Mouse (Mus musculus): ENCODE measurements at regions not wholly inside any gene's neighbourhood (a gene's known extent, or its start where the extent isn't known, plus 50 kb on each side); places are given as distances from the start of the nearest gene placed in this dataset.

DNA sequence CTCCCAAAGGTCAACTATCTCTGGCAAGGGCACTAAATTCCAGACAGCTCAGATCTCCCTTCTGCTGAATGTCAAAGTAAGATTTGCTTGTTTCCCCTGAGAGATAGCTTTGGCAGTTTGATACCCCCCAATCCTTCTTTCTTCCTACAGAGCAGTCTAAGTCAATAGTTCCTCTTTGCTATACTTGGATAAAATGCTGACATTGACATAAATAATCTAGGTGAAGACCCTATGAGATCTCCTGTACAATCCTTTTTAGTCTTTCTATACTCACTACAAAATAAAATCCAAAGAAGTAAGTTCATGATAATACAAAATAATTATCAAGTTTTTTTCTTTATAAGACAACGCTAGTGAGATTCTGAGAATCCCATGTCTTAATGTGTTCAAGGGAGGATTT is 432.9 kb upstream of the Fam174a start:
- DNase-seq (ENCODE audit: low spot score) (no peak), ATAC-seq (ENCODE audit: extremely low read depth, insufficient number of reproducible peaks, low FRiP score, poor library complexity, severe bottlenecking) (no peak)
- H3K36me3 ChIP-seq (replicated peaks), result no peaks in the 10 kb centered on the region
- TF ChIP-seq CTCF (IDR thresholded peaks at IDR 0.05; ENCODE audit: low read depth, low read length) (no peak), POLR2AphosphoS5 (IDR thresholded peaks at IDR 0.05; ENCODE audit: insufficient replicate concordance, low read depth, low read length) (no peak), GATA2 (IDR thresholded peaks at IDR 0.05; ENCODE audit: borderline replicate concordance, low read depth, low read length) (no peak), TAL1 (conservative IDR thresholded peaks at IDR 0.05; ENCODE audit: low read depth, low read length) (no peak), GATA1 (IDR thresholded peaks at IDR 0.05; ENCODE audit: borderline replicate concordance, low read length) (no peak)
- H3K4me3 ChIP-seq (ENCODE audit: low read depth, low read length), result no peak overlapping the region
- no peaks in the 10 kb centered on the region for H3K4me1 ChIP-seq (ENCODE audit: insufficient read depth, low read depth, low read length)
- H3K27me3 ChIP-seq (ENCODE audit: insufficient read depth, low read length), result no peaks in the 10 kb centered on the region
- H3K9me3 ChIP-seq (replicated peaks), result no peaks in the 10 kb centered on the region

DNA sequence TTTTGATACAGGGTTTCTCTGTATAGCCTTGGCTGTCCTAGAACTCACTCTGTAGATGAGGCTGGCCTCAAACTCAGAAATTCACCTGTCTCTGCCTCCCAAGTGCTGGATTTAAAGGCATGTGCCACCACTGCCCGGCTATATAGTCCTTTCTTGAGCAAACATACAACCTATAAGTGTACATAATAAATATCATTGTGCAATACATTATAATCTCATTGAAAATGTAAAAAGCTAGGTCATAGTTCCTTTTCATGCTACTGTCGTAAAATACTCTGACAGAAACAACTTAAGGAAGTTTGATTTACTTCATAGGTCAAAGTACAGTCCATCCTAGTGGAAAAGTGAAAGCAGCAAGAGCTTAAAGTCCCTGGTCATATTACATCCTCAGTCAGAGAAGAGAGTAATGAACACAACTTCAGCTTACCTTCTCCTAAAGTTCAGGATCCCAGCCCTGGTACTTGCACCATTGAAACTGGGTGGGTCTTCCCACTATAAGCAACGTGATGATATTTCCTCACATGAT is 408.4 kb upstream of the Fam174a start:
- no peaks in the 10 kb centered on the region for H3K27me3 ChIP-seq (ENCODE audit: insufficient read depth, low read length)
- TF ChIP-seq GATA2 (IDR thresholded peaks at IDR 0.05; ENCODE audit: borderline replicate concordance, low read depth, low read length), result no peak
- 0 out of 2 replicates have a peak, but pooled peaks cover 2% of the 10 kb centered on the region for H3K9me3 ChIP-seq (replicated peaks)
- H3K4me1 ChIP-seq (ENCODE audit: insufficient read depth, low read depth, low read length), result no peaks in the 10 kb centered on the region
- H3K36me3 ChIP-seq (replicated peaks), result no peaks in the 10 kb centered on the region
- ATAC-seq (ENCODE audit: extremely low read depth, insufficient number of reproducible peaks, low FRiP score, poor library complexity, severe bottlenecking) (no peak), DNase-seq (ENCODE audit: low spot score) (no peak)
- H3K4me3 ChIP-seq (ENCODE audit: low read depth, low read length), result no peak overlapping the region

DNA sequence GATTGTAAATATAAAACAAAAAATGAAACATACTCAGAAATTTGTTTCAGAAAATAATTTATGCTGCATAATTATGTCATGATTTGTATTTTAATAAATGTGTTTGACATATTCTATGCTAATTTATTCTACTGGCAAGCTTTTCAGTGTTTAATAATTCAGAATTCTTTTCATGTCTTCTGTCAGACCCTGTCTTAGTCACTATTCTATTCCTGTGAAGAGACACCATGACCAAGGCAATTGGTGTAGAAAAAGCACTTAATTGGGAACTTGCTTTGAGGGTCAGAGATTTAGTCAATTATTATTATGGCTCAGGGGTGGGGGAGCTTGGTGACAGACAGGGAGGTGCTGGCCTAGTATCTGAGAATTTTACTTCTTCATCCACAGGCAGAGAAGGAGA is 402.6 kb upstream of the Fam174a start:
- Histone ChIP-seq H3K4me1 (ENCODE audit: insufficient read depth, low read depth, low read length) (no peaks in the 10 kb centered on the region), H3K9me3 (replicated peaks) (0 out of 2 replicates have a peak, but pooled peaks cover 2% of the 10 kb centered on the region), H3K4me3 (ENCODE audit: low read depth, low read length) (no peak overlapping the region), H3K36me3 (replicated peaks) (no peaks in the 10 kb centered on the region), H3K27me3 (ENCODE audit: insufficient read depth, low read length) (no peaks in the 10 kb centered on the region)
- no peak for ATAC-seq (ENCODE audit: extremely low read depth, insufficient number of reproducible peaks, low FRiP score, poor library complexity, severe bottlenecking)
- TF ChIP-seq GATA2 (IDR thresholded peaks at IDR 0.05; ENCODE audit: borderline replicate concordance, low read depth, low read length) (no peak), TAL1 (conservative IDR thresholded peaks at IDR 0.05; ENCODE audit: low read depth, low read length) (no peak), CTCF (IDR thresholded peaks at IDR 0.05; ENCODE audit: low read depth, low read length) (no peak), POLR2AphosphoS5 (IDR thresholded peaks at IDR 0.05; ENCODE audit: insufficient replicate concordance, low read depth, low read length) (no peak), GATA1 (IDR thresholded peaks at IDR 0.05; ENCODE audit: borderline replicate concordance, low read length) (no peak)
- no peak for DNase-seq (ENCODE audit: low spot score)
